Mouse (Mus musculus): ENCODE measurements at regions not wholly inside any gene's neighbourhood (a gene's known extent, or its start where the extent isn't known, plus 50 kb on each side); places are given as distances from the start of the nearest gene placed in this dataset.
"Not testable (repeated sequence)": the region's sequence is repeated elsewhere in the genome, so short reads cannot be mapped to it uniquely, and the experiment has no call there.

- not testable (repeated sequence) for DNase-seq
Measured at GRCm38 (mm10) chr13:12940911-12941310, 64.3 kb downstream of the Prl2c2 start.

- peak; percentile 18 to 38 for DNase-seq
Measured at GRCm38 (mm10) chr13:12935103-12935502, 70.1 kb downstream of the Prl2c2 start.

GRCm38 (mm10) chr13:12931907-12932617 is 73.1 kb downstream of the Prl2c2 start:
- DNase-seq, result not testable (repeated sequence)

- DNase-seq, result no peak
Measured at GRCm38 (mm10) chr13:12930566-12930965, 74.6 kb downstream of the Prl2c2 start.

- no peak for DNase-seq
Measured at GRCm38 (mm10) chr13:12929806-12930205, 75.4 kb downstream of the Prl2c2 start.

GRCm38 (mm10) chr13:12927587-12928345 is 77.4 kb downstream of the Prl2c2 start:
- DNase-seq, result no peak

GRCm38 (mm10) chr13:12925604-12926003 is 79.6 kb downstream of the Prl2c2 start:
- DNase-seq, result peak in 1 of 2 experiments; percentile 5

- DNase-seq, result no peak
Measured at GRCm38 (mm10) chr13:12912902-12913301, 92.3 kb downstream of the Prl2c2 start.

GRCm38 (mm10) chr13:12906151-12906550 is 99.0 kb downstream of the Prl2c2 start:
- no peak for DNase-seq

- peak in 1 of 2 experiments; percentile 7 for DNase-seq
Measured at GRCm38 (mm10) chr13:12889631-12890030, 89.8 kb upstream of the Prl2c3 start.

- not testable (repeated sequence) for DNase-seq
Measured at GRCm38 (mm10) chr13:12879506-12879905, 79.6 kb upstream of the Prl2c3 start.

GRCm38 (mm10) chr13:12864946-12865345 is 65.1 kb upstream of the Prl2c3 start:
- not testable (repeated sequence) for DNase-seq

GRCm38 (mm10) chr13:12864263-12864662 is 64.4 kb upstream of the Prl2c3 start:
- DNase-seq, result no peak

GRCm38 (mm10) chr13:12863542-12863941 is 63.7 kb upstream of the Prl2c3 start:
- not testable (repeated sequence) for DNase-seq

- not testable (repeated sequence) for DNase-seq
Measured at GRCm38 (mm10) chr13:12860954-12861353, 61.1 kb upstream of the Prl2c3 start.

GRCm38 (mm10) chr13:12859930-12860329 is 60.1 kb upstream of the Prl2c3 start:
- not testable (repeated sequence) for DNase-seq

Data from kidney, postnatal 4 days (tissue).